11 mouse cellular contexts compared by ENCODE assay signal in genomic region chr4:45142411-45142810, GRCm38 (mm10). TPM values are rescaled to one million over a fixed set of nuclear protein-coding genes. Genes with fewer than 3 reads are reported as not detected.
DNase-seq lines count a peak whose midpoint lies in the region; ATAC-seq and TF ChIP-seq lines count a peak whose summit lies in the region.
"Had no signal": no experiment of that assay in that cellular context is flagged by ENCODE, and none has a peak within 500 bp of the region (broad histone marks: within the 10 kb centered on the region; RNA-seq: fewer than 3 reads in every experiment).

No protein-coding gene starts in this region.

- H3K4me3 ChIP-seq in liver, embryonic 11.5 days (ENCODE audit: low read depth, low read length), result no peak overlapping the region
- H3K4me3 ChIP-seq in forebrain, embryonic 12.5 days (replicated peaks), result no peak overlapping the region
- peak overlapping the region; percentile 5 for H3K4me3 ChIP-seq in olfactory bulb, adult 2 months (ENCODE audit: insufficient read depth, low read depth, low read length)
- H3K4me3 ChIP-seq in kidney, embryonic 14.5 days (ENCODE audit: low read length), result no peak overlapping the region
- H3K4me3 ChIP-seq: heart, embryonic 10.5 days had no signal

- H3K9ac ChIP-seq in liver, embryonic 11.5 days (ENCODE audit: low read depth, low read length), result no peak overlapping the region
- H3K9ac ChIP-seq in forebrain, embryonic 12.5 days, result no peak overlapping the region
- H3K9ac ChIP-seq in kidney, embryonic 14.5 days (ENCODE audit: low read depth, low read length), result no peak overlapping the region

- H3K27ac ChIP-seq in liver, embryonic 11.5 days (ENCODE audit: low read depth, low read length), result no peak overlapping the region
- H3K27ac ChIP-seq in forebrain, embryonic 12.5 days, result no peak overlapping the region
- no peak overlapping the region for H3K27ac ChIP-seq in olfactory bulb, adult 2 months (ENCODE audit: insufficient read depth, low read depth, low read length)
- H3K27ac ChIP-seq in kidney, embryonic 14.5 days (ENCODE audit: low read depth, low read length), result no peak overlapping the region
- H3K27ac ChIP-seq: heart, embryonic 10.5 days; macrophage had no signal

- ATAC-seq in liver, embryonic 11.5 days (replicated peaks; ENCODE audit: low FRiP score), result no peak
- ATAC-seq in forebrain, embryonic 12.5 days (ENCODE audit: low FRiP score), result no peak
- no peak for ATAC-seq in kidney, embryonic 14.5 days (ENCODE audit: low FRiP score, low TSS enrichment)

- no peak for TF ChIP-seq POLR2A in olfactory bulb, adult 2 months (IDR thresholded peaks at IDR 0.05; ENCODE audit: insufficient read depth, low read depth, low read length)

- H3K4me2 ChIP-seq in liver, embryonic 11.5 days, result 0 out of 2 replicates have a peak overlapping the region, but pooled peaks have one; percentile 9
- H3K4me2 ChIP-seq in forebrain, embryonic 12.5 days, result 0 out of 2 replicates have a peak overlapping the region, but pooled peaks have one; percentile 6
- H3K4me2 ChIP-seq in kidney, embryonic 14.5 days (replicated peaks; ENCODE audit: low read depth, low read length), result no peak overlapping the region

- peaks cover 4% of the 10 kb centered on the region; the same call in 1 of the 2 replicates for H3K27me3 ChIP-seq in liver, embryonic 11.5 days (replicated peaks; ENCODE audit: control insufficient read depth, insufficient read depth, low read length)
- peaks cover 3% of the 10 kb centered on the region; the same call in 1 of the 2 replicates for H3K27me3 ChIP-seq in forebrain, embryonic 12.5 days
- H3K27me3 ChIP-seq in kidney, embryonic 14.5 days (ENCODE audit: control insufficient read depth, insufficient read depth, low read length), result no peaks in the 10 kb centered on the region

- WGBS in liver, embryonic 11.5 days, result 28% methylated on average over 11 of the region's 11 CpGs
- 43% methylated on average over 11 of the region's 11 CpGs for WGBS in forebrain, embryonic 12.5 days
- whole genome bisulfite sequencing in olfactory bulb, adult 2 months, result 21% methylated on average over 11 of the region's 11 CpGs
- WGBS in kidney, embryonic 14.5 days, result 32% methylated on average over 11 of the region's 11 CpGs

- H3K9me3 ChIP-seq in liver, embryonic 11.5 days (ENCODE audit: control insufficient read depth, low read length), result no peaks in the 10 kb centered on the region
- no peaks in the 10 kb centered on the region for H3K9me3 ChIP-seq in forebrain, embryonic 12.5 days
- H3K9me3 ChIP-seq in kidney, embryonic 14.5 days (ENCODE audit: control insufficient read depth, low read length), result no peaks in the 10 kb centered on the region
- H3K9me3 ChIP-seq: heart, embryonic 10.5 days had no signal

- DNase-seq in liver, embryonic 11.5 days (ENCODE audit: low spot score), result no peak
- no peak for DNase-seq in liver
- DNase-seq in layer of hippocampus, postnatal 36 days, result peak; percentile 40 to 44
- no peak for DNase-seq in adrenal gland, postnatal 36 days
- DNase-seq in lung, postnatal 4 days, result no peak
- DNase-seq: cerebellum, adult 9-10 months had no signal

- no peaks in the 10 kb centered on the region for H3K36me3 ChIP-seq in liver, embryonic 11.5 days (ENCODE audit: control insufficient read depth, insufficient read depth, low read length)
- no peaks in the 10 kb centered on the region for H3K36me3 ChIP-seq in forebrain, embryonic 12.5 days (replicated peaks)
- H3K36me3 ChIP-seq in kidney, embryonic 14.5 days (ENCODE audit: control insufficient read depth, insufficient read depth, low read length), result no peaks in the 10 kb centered on the region
- H3K36me3 ChIP-seq: heart, embryonic 10.5 days had no signal

- no peaks in the 10 kb centered on the region; the same call in 1 of the 2 replicates for H3K4me1 ChIP-seq in liver, embryonic 11.5 days (replicated peaks; ENCODE audit: control insufficient read depth, insufficient read depth, low read length)
- peaks cover 18% of the 10 kb centered on the region for H3K4me1 ChIP-seq in forebrain, embryonic 12.5 days
- H3K4me1 ChIP-seq in olfactory bulb, adult 2 months (ENCODE audit: control insufficient read depth, insufficient read depth, low read length), result peaks cover 9% of the 10 kb centered on the region; the same call in 1 of the 2 replicates
- H3K4me1 ChIP-seq in kidney, embryonic 14.5 days (ENCODE audit: control insufficient read depth, insufficient read depth, low read length), result no peaks in the 10 kb centered on the region

- no peak for TF ChIP-seq CTCF in olfactory bulb, adult 2 months (IDR thresholded peaks at IDR 0.05; ENCODE audit: insufficient read depth, low read depth, low read length)

RNA-seq across cellular contexts. Expression of gene Tomm5, which starts 34.5 kb away (rescaled TPM):
- 445 and 480 TPM in 2 replicates for polyA plus RNA-seq in liver, embryonic 11.5 days (2014; fragmentation: Nextera tagmentation; extraction: Ambion mirVana)
- 163 and 164 TPM in 2 replicates for polyA plus RNA-seq in forebrain, embryonic 12.5 days (2016; fragmentation: Nextera tagmentation; extraction: Ambion mirVana)
- total RNA-seq in layer of hippocampus, postnatal 36 days (2021), result 10 to 100 TPM; 70.3 to 70.4 TPM
- polyA plus RNA-seq in olfactory bulb, adult 2 months (2012; ENCODE audit: insufficient read depth, insufficient read length, low replicate concordance, missing spikeins), result not detected in 2 replicates
- 100 to 1,000 TPM in 1 of 2 experiments, 10 to 100 TPM in 1; 90.2 to 110 TPM for total RNA-seq in adrenal gland, postnatal 36 days (2021)
- polyA plus RNA-seq in kidney, embryonic 14.5 days (2014; fragmentation: Nextera tagmentation; extraction: Ambion mirVana), result 271 and 343 TPM in 2 replicates

RNA-seq across cellular contexts. Expression of gene Frmpd1, which starts 42.3 kb away (rescaled TPM):
- polyA plus RNA-seq in liver, embryonic 11.5 days (2014; fragmentation: Nextera tagmentation; extraction: Ambion mirVana), result 0.77 and 1.3 TPM in 2 replicates
- 0.96 and 1.00 TPM in 2 replicates for polyA plus RNA-seq in forebrain, embryonic 12.5 days (2016; fragmentation: Nextera tagmentation; extraction: Ambion mirVana)
- total RNA-seq in layer of hippocampus, postnatal 36 days (2021), result 10 to 100 TPM; 14.4 to 15.9 TPM
- polyA plus RNA-seq in olfactory bulb, adult 2 months (2012; ENCODE audit: insufficient read depth, insufficient read length, low replicate concordance, missing spikeins), result not detected in 2 replicates
- 1 to 10 TPM; 3.0 to 3.7 TPM for total RNA-seq in adrenal gland, postnatal 36 days (2021)
- 0.24 and 0.53 TPM in 2 replicates for polyA plus RNA-seq in kidney, embryonic 14.5 days (2014; fragmentation: Nextera tagmentation; extraction: Ambion mirVana)
- polyA plus RNA-seq: macrophage had no signal

RNA-seq across cellular contexts. Expression of gene Fbxo10, which starts 58.0 kb away (rescaled TPM):
- polyA plus RNA-seq in liver, embryonic 11.5 days (2014; fragmentation: Nextera tagmentation; extraction: Ambion mirVana), result 9.3 and 10.5 TPM in 2 replicates
- 16.1 and 18.0 TPM in 2 replicates for polyA plus RNA-seq in forebrain, embryonic 12.5 days (2016; fragmentation: Nextera tagmentation; extraction: Ambion mirVana)
- total RNA-seq in layer of hippocampus, postnatal 36 days (2021), result 10 to 100 TPM; 43.3 to 47.7 TPM
- not detected in 2 replicates for polyA plus RNA-seq in olfactory bulb, adult 2 months (2012; ENCODE audit: insufficient read depth, insufficient read length, low replicate concordance, missing spikeins)
- total RNA-seq in adrenal gland, postnatal 36 days (2021), result 10 to 100 TPM in 1 of 2 experiments, 1 to 10 TPM in 1; 7.2 to 10.6 TPM
- polyA plus RNA-seq in kidney, embryonic 14.5 days (2014; fragmentation: Nextera tagmentation; extraction: Ambion mirVana), result 5.3 and 11.9 TPM in 2 replicates

Comparison
In these comparisons a context has a peak if more than half of its experiments do, and no peak if none do; other contexts are left out.
1. DNase-seq: peak in layer of hippocampus, postnatal 36 days (2 of 2); none in liver, embryonic 11.5 days (single experiment), liver (single experiment), adrenal gland, postnatal 36 days (0 of 2) and lung, postnatal 4 days (0 of 2).
2. RNA of gene Tomm5, which starts 34.5 kb away (polyA plus RNA-seq): 445 to 480 TPM in liver, embryonic 11.5 days, 271 to 343 TPM in kidney, embryonic 14.5 days and 163 to 164 TPM in forebrain, embryonic 12.5 days; not detected in olfactory bulb, adult 2 months; every median in the first group is over 100 times any median in the second.